In genomic region chr11:77010762-77011475, GRCm38 (mm10) we compare ENCODE assay signal across 18 mouse cellular contexts.
"Had no signal": no experiment of that assay in that cellular context is flagged by ENCODE, and none has a peak within 500 bp of the region (broad histone marks: within the 10 kb centered on the region; RNA-seq: fewer than 3 reads in every experiment).

No protein-coding gene starts in this region.

- H3K36me3 ChIP-seq: lung, embryonic 15.5 days; stomach, embryonic 15.5 days had no signal

- H3K27me3 ChIP-seq: stomach, embryonic 15.5 days had no signal

- DNase-seq: kidney, postnatal 25 days; layer of hippocampus, postnatal 36 days; lung, adult 18-20 months; lung, postnatal 10 days; lung, postnatal 4 days; midbrain, embryonic 14.5 days; right cerebral cortex, adult 18-20 months; right cerebral cortex, postnatal 14 days; right cerebral cortex, postnatal 4 days; spleen, adult 18-20 months; thymus, postnatal 36 days had no signal

- H3K4me3 ChIP-seq: layer of hippocampus, adult 2 months; left cerebral cortex, adult 2 months; lung, embryonic 15.5 days; stomach, embryonic 15.5 days had no signal

- H3K9me3 ChIP-seq: lung, embryonic 15.5 days; stomach, embryonic 15.5 days had no signal

- H3K27ac ChIP-seq: layer of hippocampus, adult 2 months; left cerebral cortex, adult 2 months; liver, embryonic 14.5 days; lung, embryonic 15.5 days; stomach, embryonic 15.5 days had no signal

- H3K4me1 ChIP-seq: lung, embryonic 15.5 days; stomach, embryonic 15.5 days had no signal

- H3K9ac ChIP-seq: liver, embryonic 14.5 days; lung, embryonic 15.5 days; stomach, embryonic 15.5 days had no signal

- H3K4me2 ChIP-seq: liver, embryonic 11.5 days; lung, embryonic 15.5 days; midbrain, embryonic 11.5 days; stomach, embryonic 15.5 days had no signal
